Mouse (Mus musculus) neural tube, embryonic 11.5 days (tissue): ENCODE results near the gene Zyg11a. TPM values are rescaled to one million over a fixed set of nuclear protein-coding genes. Genes with fewer than 3 reads are reported as not detected.

Experiments
- ATAC-seq: fragments of 200-750 bp; cut with Nextera tagmentation; 2 replicates; pipeline ENCODE4 v1.8.0; 2017; ENCODE audit warnings: moderate number of reproducible peaks, mild to moderate bottlenecking, moderate TSS enrichment, moderate library complexity; ENCODE audit not compliant: insufficient read depth, low FRiP score, low TSS enrichment
- DNase-seq: peaks from one replicate; pipeline ENCODE4 v3.0.0-alpha.2; 2015; ENCODE audit warnings: low spot score
- H3K27ac ChIP-seq: fragments of 300-500 bp; sonication (generic); 2 replicates; pipeline ENCODE4 v1.5.1; 2014; ENCODE audit warnings: low read depth, mild to moderate bottlenecking, low read length
- H3K27me3 ChIP-seq: fragments of 300-500 bp; sonication (generic); 2 replicates; pipeline ENCODE4 v1.6.1; 2014; ENCODE audit warnings: mild to moderate bottlenecking, low read length, mixed read lengths; ENCODE audit not compliant: control insufficient read depth, insufficient read depth
- H3K36me3 ChIP-seq: fragments of 300-500 bp; sonication (generic); 2 replicates; pipeline ENCODE4 v1.6.1; 2014; ENCODE audit warnings: mild to moderate bottlenecking, low read length, moderate library complexity, mixed read lengths; ENCODE audit not compliant: control insufficient read depth, insufficient read depth
- H3K4me1 ChIP-seq: fragments of 300-500 bp; sonication (generic); 2 replicates; pipeline ENCODE4 v1.6.1; 2014; ENCODE audit warnings: low read length, mixed read lengths; ENCODE audit not compliant: control insufficient read depth, insufficient read depth
- H3K4me2 ChIP-seq: fragments of 300-500 bp; sonication (generic); 2 replicates; pipeline ENCODE4 v1.6.1; 2014; ENCODE audit warnings: low read depth, mild to moderate bottlenecking, moderate library complexity
- H3K4me3 ChIP-seq: fragments of 300-500 bp; sonication (generic); 2 replicates; pipeline ENCODE4 v1.5.1; 2014; ENCODE audit warnings: low read depth, low read length
- H3K9ac ChIP-seq: fragments of 300-500 bp; sonication (generic); 2 replicates; pipeline ENCODE4 v1.6.1; 2014; ENCODE audit warnings: mild to moderate bottlenecking, low read length
- H3K9me3 ChIP-seq: fragments of 300-500 bp; sonication (generic); 2 replicates; pipeline ENCODE4 v1.6.1; 2016; ENCODE audit warnings: low read length; ENCODE audit not compliant: control insufficient read depth
- WGBS: fragments of 180-500 bp; shearing (Covaris S2); extraction: QIAGEN DNeasy Blood & Tissue Kit; methylation state at CpG from one replicate; pipeline ENCODE4 v1.1.7; 2014; 5-methylcytosine and 5-hydroxymethylcytosine counted together
- polyA plus RNA-seq: library from polyadenylated mRNA; unstranded; fragments of >200 nt; fragmentation: Nextera tagmentation; extraction: Ambion mirVana; gene quantifications from 2 replicates; pipeline ENCODE4 v1.2.1, GENCODE M21; 2014

Gene Zyg11a
- polyA plus RNA-seq, 1 experiment from 2014 or later = not detected

- no peak for DNase-seq
- ATAC-seq = no peak
- 82% methylated on average over 2 of the region's 2 CpGs for WGBS
- Histone ChIP-seq H3K4me2 (no peak overlapping the region), H3K4me1 (no peaks in the 10 kb centered on the region), H3K4me3 (no peak overlapping the region), H3K36me3 (no peaks in the 10 kb centered on the region), H3K27me3 (peaks cover 18% of the 10 kb centered on the region), H3K9ac (no peak overlapping the region), H3K27ac (no peak overlapping the region), H3K9me3 (no peaks in the 10 kb centered on the region)
Measured at GRCm38 (mm10) chr4:108213023-108213422, 4.8 kb downstream of the Zyg11a start.

GRCm38 (mm10) chr4:108204629-108205028, 13.2 kb downstream of the Zyg11a start:
- DNase-seq = no peak
- H3K4me2 ChIP-seq = no peak overlapping the region
- H3K4me3 ChIP-seq = no peak overlapping the region
- no peak overlapping the region for H3K27ac ChIP-seq
- H3K4me1 ChIP-seq = no peaks in the 10 kb centered on the region
- WGBS = 95% methylated on average over 6 of the region's 6 CpGs
- no peaks in the 10 kb centered on the region for H3K27me3 ChIP-seq
- ATAC-seq = no peak
- H3K9ac ChIP-seq = no peak overlapping the region
- H3K9me3 ChIP-seq = no peaks in the 10 kb centered on the region
- H3K36me3 ChIP-seq = no peaks in the 10 kb centered on the region

GRCm38 (mm10) chr4:108199236-108199635, 18.6 kb downstream of the Zyg11a start:
- Histone ChIP-seq H3K36me3 (no peaks in the 10 kb centered on the region), H3K9me3 (no peaks in the 10 kb centered on the region), H3K4me2 (no peak overlapping the region), H3K27me3 (no peaks in the 10 kb centered on the region), H3K27ac (no peak overlapping the region), H3K9ac (no peak overlapping the region), H3K4me1 (no peaks in the 10 kb centered on the region), H3K4me3 (no peak overlapping the region)
- ATAC-seq (no peak), DNase-seq (no peak)
- 71% methylated on average over 2 of the region's 2 CpGs for WGBS

GRCm38 (mm10) chr4:108196277-108196855, 21.5 kb downstream of the Zyg11a start:
- no peaks in the 10 kb centered on the region for H3K4me1 ChIP-seq
- ATAC-seq = no peak
- peak; percentile 27 for DNase-seq
- no peak overlapping the region for H3K9ac ChIP-seq
- no peak overlapping the region for H3K4me3 ChIP-seq
- H3K27ac ChIP-seq = no peak overlapping the region
- no peak overlapping the region for H3K4me2 ChIP-seq
- H3K36me3 ChIP-seq = no peaks in the 10 kb centered on the region
- no peaks in the 10 kb centered on the region for H3K9me3 ChIP-seq
- no peaks in the 10 kb centered on the region for H3K27me3 ChIP-seq
- WGBS = 67% methylated on average over 6 of the region's 6 CpGs

- H3K9ac ChIP-seq = no peak overlapping the region
- no peaks in the 10 kb centered on the region for H3K36me3 ChIP-seq
- no peak overlapping the region for H3K27ac ChIP-seq
- H3K4me3 ChIP-seq = no peak overlapping the region
- no peaks in the 10 kb centered on the region for H3K27me3 ChIP-seq
- no peak overlapping the region for H3K4me2 ChIP-seq
- ATAC-seq (no peak), DNase-seq (no peak)
- H3K9me3 ChIP-seq = no peaks in the 10 kb centered on the region
- 88% methylated on average over 2 of the region's 2 CpGs for WGBS
- H3K4me1 ChIP-seq = no peaks in the 10 kb centered on the region
Measured at GRCm38 (mm10) chr4:108192821-108193323, 25.0 kb downstream of the Zyg11a start.

GRCm38 (mm10) chr4:108182278-108182677, 35.6 kb downstream of the Zyg11a start:
- Histone ChIP-seq H3K27ac (no peak overlapping the region), H3K9ac (no peak overlapping the region), H3K4me2 (no peak overlapping the region), H3K4me3 (no peak overlapping the region), H3K27me3 (no peaks in the 10 kb centered on the region), H3K4me1 (no peaks in the 10 kb centered on the region), H3K36me3 (no peaks in the 10 kb centered on the region), H3K9me3 (no peaks in the 10 kb centered on the region)
- 61% methylated on average over 1 of the region's 1 CpGs for WGBS
- ATAC-seq = no peak
- no peak for DNase-seq

- Histone ChIP-seq H3K4me3 (no peak overlapping the region), H3K4me2 (no peak overlapping the region), H3K9me3 (no peaks in the 10 kb centered on the region), H3K27me3 (0 out of 2 replicates have a peak, but pooled peaks cover 2% of the 10 kb centered on the region), H3K4me1 (no peaks in the 10 kb centered on the region), H3K36me3 (no peaks in the 10 kb centered on the region), H3K27ac (no peak overlapping the region), H3K9ac (no peak overlapping the region)
- DNase-seq = no peak
- 92% methylated on average over 6 of the region's 6 CpGs for WGBS
- no peak for ATAC-seq
Measured at GRCm38 (mm10) chr4:108168056-108168455, 49.8 kb downstream of the Zyg11a start.

GRCm38 (mm10) chr4:108166874-108167273, 51.0 kb downstream of the Zyg11a start:
- H3K4me2 ChIP-seq = no peak overlapping the region
- 0 out of 2 replicates have a peak, but pooled peaks cover 2% of the 10 kb centered on the region for H3K27me3 ChIP-seq
- no peak for DNase-seq
- H3K27ac ChIP-seq = no peak overlapping the region
- no peak overlapping the region for H3K4me3 ChIP-seq
- WGBS = 94% methylated on average over 4 of the region's 4 CpGs
- no peak for ATAC-seq
- H3K9me3 ChIP-seq = no peaks in the 10 kb centered on the region
- no peaks in the 10 kb centered on the region for H3K4me1 ChIP-seq
- no peak overlapping the region for H3K9ac ChIP-seq
- H3K36me3 ChIP-seq = no peaks in the 10 kb centered on the region

- no peaks in the 10 kb centered on the region for H3K4me1 ChIP-seq
- 0 out of 2 replicates have a peak, but pooled peaks cover 2% of the 10 kb centered on the region for H3K27me3 ChIP-seq
- peak within 1 kb of the TSS; percentile 99 for H3K4me2 ChIP-seq
- ATAC-seq (no peak), DNase-seq (peak; percentile 76)
- H3K27ac ChIP-seq = no peak within 1 kb of the TSS
- peak within 1 kb of the TSS; percentile 53 for H3K4me3 ChIP-seq
- no peaks in the 10 kb centered on the region for H3K36me3 ChIP-seq
- under 1% methylated on average over 43 of the region's 43 CpGs for WGBS
- H3K9ac ChIP-seq = peak within 1 kb of the TSS; percentile 67
- no peaks in the 10 kb centered on the region for H3K9me3 ChIP-seq
Measured at GRCm38 (mm10) chr4:108165152-108165895, 52.5 kb downstream of the Zyg11a start, which contains the start of gene Echdc2. Gene Echdc2, plus strand, starts transcription at chr4:108165437.
